Mouse (Mus musculus): ENCODE data around the gene Gm49369.
"Not testable (repeated sequence)": the region's sequence is repeated elsewhere in the genome, so short reads cannot be mapped to it uniquely, and the experiment has no call there.

Gm49369 gene

GRCm38 (mm10) chr7:142371768-142372661 is 10.5 kb downstream of the Gm49369 start:
- DNase-seq (ENCODE audit: low read depth), result peak; percentile 33

DNA sequence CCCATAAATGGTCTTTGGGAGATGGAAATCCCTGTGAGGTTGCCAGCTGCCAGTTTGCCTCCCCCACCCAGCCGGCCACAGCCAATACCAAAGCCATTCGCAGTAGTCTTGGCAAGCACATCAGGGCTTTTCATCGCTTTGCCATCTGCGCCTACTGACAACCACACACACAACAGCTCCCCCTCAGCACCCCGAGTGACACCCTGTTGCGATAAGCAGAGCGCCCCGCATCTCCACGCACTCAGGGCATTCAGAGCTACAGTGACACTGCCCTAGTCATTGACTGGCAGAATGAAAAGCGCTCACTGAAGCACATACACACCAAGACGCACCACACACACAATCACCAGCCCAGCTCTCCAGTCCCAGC is 11.1 kb downstream of the Gm49369 start:
- no peak for DNase-seq (ENCODE audit: low read depth)

DNA sequence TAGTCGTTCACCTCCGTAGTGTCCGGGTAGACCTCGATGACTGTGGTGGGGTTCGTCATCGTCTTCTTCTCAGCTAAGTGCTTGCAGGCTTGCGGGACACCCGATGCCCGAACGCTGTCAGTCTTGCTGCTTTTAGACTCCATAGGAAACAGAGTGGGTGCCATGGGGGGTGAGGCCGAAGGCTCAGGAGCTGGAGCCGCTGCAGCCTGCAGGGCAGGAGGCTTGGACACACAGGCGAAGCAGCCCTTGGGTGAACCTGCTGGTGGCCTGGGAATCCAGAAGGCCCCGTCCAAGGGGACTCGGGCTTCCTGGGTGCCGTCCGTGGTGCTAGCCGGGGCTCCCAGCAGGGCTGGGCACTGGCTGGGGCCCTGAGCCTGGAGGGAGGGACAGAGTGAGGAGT is 11.5 kb downstream of the Gm49369 start:
- DNase-seq (ENCODE audit: low read depth), result no peak

DNA sequence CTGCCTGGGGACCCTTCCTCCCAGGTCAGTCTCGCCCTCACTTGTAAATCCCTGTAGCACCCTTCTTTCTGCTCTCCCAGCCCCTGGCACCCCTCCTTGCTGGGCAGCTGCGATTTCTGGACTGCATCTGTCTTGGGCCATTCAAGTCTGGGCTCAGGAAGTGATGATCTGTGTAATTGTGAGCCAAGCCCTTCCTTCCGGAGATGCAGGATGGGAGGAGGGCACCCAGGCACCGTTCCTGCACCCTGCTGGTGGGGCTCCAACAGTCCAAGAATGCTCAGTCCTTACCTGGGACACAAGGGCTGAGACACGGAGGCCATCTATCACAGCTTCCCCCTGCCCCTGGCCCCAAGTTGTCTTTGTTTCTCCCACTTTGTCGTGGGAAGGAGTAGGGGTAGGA is 12.6 kb downstream of the Gm49369 start:
- DNase-seq (ENCODE audit: low read depth), result no peak

- no peak for DNase-seq (ENCODE audit: low read depth)
These were observed 13.6 kb downstream of the Gm49369 start for GRCm38 (mm10) chr7:142368856-142369255.

GRCm38 (mm10) chr7:142363107-142363506 is 19.4 kb downstream of the Gm49369 start:
- DNase-seq (ENCODE audit: low read depth), result no peak

- no peak for DNase-seq (ENCODE audit: low read depth)
These were observed 21.7 kb downstream of the Gm49369 start for GRCm38 (mm10) chr7:142360743-142361142.

DNA sequence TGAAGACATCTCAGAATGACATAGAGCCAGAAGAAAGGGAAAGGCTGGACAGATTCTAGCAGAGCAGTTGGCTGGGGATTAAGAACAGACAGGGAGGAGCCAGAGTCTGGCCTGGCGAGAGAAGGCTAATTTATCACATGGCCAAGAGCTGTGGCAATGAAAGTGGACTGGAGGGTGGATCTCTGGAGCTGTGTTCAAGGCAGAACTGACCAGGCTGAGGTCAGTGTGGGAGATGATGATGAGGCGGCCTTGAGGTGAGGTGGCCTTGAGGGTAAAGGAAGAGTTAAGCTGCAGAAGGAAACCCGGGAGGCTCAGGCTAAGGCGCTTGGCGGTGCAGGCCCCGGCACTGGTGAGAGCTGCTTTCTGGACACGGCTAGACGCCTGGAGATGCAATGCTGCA is 23.3 kb downstream of the Gm49369 start:
- no peak for DNase-seq (ENCODE audit: low read depth)

- no peak for DNase-seq (ENCODE audit: low read depth)
These were observed 24.9 kb downstream of the Gm49369 start for GRCm38 (mm10) chr7:142357566-142357965.

DNA sequence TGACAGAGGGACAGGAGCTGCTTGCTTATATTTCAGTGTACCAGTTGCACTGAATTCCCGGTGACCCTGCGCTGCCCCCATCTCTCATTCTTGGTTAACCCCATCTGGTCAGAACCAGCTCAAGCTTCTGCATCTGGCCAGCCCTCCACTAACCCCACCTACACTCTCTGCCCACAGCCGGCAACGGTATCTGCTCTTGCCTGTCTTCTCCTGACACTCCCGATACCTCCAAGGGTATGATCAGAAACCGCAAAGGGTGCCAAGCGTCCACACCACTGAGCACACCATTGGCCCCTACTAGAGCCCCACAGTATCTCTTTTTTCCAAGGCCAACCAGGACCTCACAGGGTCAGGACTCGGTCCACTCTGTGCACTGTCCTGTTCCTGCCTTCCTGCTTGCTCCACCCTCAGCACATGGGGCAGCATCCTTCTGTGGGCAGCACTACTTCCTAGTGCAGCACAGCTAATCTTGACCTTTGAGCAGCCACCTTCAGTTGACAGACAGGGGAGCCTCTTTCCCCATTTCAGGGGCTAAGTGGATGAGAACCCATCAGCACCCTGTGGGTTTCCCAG is 27.7 kb downstream of the Gm49369 start:
- peak; percentile 32 for DNase-seq (ENCODE audit: low read depth)

DNA sequence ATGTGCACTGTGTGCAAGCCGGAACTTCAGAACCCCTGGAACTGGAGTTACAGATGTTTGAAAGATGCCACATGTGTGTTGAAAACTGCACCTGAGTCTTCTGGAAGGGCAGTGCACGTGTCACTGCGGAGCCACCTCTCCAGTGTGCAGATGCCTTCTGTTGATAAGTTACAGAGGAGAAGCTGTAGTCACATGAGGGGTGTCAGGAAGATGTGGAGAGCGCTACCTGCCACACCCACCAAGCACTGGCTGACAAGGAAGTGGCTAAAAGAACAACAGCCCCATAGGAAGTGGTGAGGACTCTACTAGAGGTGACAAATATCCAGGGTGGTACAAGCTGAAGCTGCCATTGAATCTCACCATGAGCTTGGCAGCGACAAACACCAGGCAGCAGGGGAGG is 28.6 kb downstream of the Gm49369 start:
- peak; percentile 82 for DNase-seq (ENCODE audit: low read depth)

DNA sequence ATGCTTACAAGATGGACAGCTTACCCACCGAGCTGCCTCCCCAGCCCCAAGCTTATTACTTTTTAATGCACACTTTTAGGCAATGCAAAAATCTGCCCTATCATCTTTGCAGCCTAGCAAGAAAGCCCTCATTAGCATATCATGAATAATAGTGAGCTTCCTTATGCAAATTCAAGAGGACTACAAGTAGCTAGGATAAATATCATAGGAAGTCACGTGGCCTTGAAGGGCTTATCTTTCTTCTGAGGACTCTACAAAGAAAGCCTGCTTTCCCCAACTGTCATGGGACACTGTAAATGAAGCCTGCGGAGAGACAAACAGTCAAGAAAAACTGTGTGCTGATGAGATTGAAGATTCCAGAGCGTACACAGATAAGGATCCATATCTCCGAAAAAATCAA is 30.9 kb downstream of the Gm49369 start:
- DNase-seq (ENCODE audit: low read depth), result peak; percentile 78

DNA sequence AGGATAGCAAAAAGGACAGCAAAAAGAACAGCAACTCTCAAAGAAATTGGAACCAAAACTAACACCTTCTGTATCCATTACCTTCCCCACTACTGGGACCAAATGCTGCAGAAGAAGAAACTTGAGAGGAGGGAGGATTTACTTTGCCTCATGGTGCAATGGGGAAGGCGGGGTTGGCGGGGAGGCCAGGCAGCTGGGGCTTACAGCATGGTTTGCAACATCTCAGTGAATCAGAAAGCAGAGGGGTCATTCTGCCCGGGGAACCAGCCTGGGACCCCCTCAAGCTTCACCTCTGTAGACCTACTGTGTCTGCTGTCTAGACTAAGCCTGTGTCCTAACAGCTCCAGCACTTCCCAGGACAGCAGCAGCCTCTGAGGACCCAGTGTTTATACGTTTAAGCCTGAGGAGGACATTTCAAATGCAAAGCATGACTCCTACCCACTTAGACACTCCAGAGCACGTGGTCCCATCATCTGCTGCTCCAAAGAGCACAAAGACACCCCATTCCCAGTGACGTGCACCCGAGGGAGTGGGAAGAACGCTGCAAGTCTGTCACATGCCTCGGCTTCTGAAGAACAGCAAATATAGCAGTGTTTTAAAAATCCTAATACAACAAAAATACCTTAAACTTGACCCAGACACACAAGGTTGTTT is 33.0 kb downstream of the Gm49369 start:
- no peak for DNase-seq (ENCODE audit: low read depth)

DNA sequence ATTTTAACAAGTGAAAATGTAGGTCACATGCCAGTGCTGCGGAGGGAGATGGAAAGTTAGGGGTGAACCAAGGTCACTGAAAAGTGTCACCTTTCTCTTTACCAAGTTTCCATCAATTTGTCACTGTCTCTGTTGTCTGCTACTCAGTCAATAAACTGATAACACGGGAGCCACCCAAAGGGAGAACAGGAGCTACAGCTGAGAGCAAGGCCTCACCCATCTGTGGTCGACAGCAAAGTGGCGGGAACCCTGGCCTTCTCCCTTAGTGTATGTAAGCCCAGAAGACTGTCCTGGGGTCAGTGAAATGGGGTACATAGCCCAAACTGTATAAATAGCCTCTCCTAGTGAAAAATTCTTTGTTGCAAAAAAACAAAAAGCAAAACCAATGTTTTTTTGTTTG is 34.9 kb downstream of the Gm49369 start:
- peak; percentile 18 for DNase-seq (ENCODE audit: low read depth)

DNA sequence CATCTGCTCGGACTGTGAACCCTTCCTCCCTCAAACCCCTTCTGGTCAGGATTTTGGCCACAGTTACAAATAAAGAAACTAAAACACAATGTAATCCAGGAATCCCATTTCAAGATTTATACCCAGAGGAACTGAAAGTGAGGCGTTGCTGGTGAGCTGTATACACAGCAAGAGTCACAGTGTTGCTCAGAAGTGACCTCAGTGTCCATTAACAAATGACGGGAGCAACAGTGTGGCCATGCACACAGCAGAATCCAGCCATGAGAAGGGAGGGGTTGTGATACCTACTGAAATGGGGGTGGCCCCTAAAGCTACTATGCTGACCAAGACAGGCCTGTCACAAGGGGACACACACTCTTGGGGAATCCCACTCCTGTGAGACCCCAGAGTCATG is 40.2 kb downstream of the Gm49369 start:
- no peak for DNase-seq (ENCODE audit: low read depth)

- no peak for DNase-seq (ENCODE audit: low read depth)
These were observed 40.8 kb downstream of the Gm49369 start for GRCm38 (mm10) chr7:142341564-142342246.

- DNase-seq (ENCODE audit: low read depth), result peak; percentile 54
These were observed 42.0 kb downstream of the Gm49369 start for GRCm38 (mm10) chr7:142340269-142340970.

GRCm38 (mm10) chr7:142335151-142335550 is 47.3 kb downstream of the Gm49369 start:
- DNase-seq (ENCODE audit: low read depth), result no peak

GRCm38 (mm10) chr7:142334246-142334645 is 48.2 kb downstream of the Gm49369 start:
- DNase-seq (ENCODE audit: low read depth), result peak; percentile 91

- DNase-seq (ENCODE audit: low read depth), result not testable (repeated sequence)
These were observed 49.7 kb downstream of the Gm49369 start for GRCm38 (mm10) chr7:142332741-142333140.

DNA sequence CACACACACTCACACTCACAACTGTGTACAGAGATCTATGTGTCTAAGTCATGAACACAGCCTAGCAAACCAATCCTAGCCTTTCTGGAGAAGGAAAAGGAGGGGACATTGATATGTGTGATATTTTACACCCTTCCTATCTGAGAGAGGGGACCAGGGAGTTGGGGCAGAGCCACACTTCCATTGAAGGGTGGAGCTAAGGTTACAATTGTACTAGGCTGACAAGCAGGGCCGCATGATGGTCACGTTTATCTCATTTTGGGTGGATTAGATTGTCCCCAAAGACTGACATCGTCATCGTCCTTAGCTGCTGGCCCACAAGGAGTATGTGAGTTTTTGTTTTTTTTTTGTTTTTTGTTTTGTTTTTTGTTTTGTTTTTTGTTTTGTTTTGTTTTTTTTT is 51.2 kb downstream of the Gm49369 start:
- no peak for DNase-seq (ENCODE audit: low read depth)

- no peak for DNase-seq (ENCODE audit: low read depth)
These were observed 52.2 kb downstream of the Gm49369 start for GRCm38 (mm10) chr7:142330271-142330724.

All from induced T-regulatory cell, adult 2 months (primary cell).